Mouse (Mus musculus) liver, embryonic 14.5 days (tissue): Measurements from ENCODE around the gene Kin.

Experiments used
- CTCF ChIP-seq: IDR thresholded peaks from 2 replicates; pipeline ENCODE4 v1.5.1; 2016; ENCODE audit warnings: antibody characterized with exemption, low read depth, control low read depth
- EP300 ChIP-seq: IDR thresholded peaks from 2 replicates; pipeline ENCODE4 v1.6.1; 2016; ENCODE audit warnings: antibody characterized with exemption, low read depth

DNA sequence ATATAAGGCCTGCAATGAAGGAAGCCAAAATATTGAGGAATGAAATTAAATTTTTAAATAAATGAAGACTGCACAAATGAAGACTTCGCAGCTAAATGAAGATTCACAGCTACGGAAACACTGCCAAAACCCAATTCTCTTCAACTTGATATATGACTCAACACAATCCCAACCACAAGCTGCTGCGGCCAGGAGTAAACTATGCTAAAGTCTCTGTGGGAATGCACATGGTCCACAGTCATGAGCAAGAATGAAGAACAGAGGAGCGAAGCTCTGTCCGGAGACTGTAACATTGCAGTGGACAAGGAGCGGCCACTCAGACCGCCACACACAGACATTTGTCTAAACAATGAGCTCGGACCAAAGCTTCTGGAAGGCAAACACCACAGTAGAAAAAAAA lies 3.7 kb upstream of the Kin start:
- TF ChIP-seq CTCF (no peak), EP300 (no peak)
